Mouse (Mus musculus) heart, postnatal 36 days (tissue): ENCODE results near the gene Lrrc23. TPM values are rescaled to one million over a fixed set of nuclear protein-coding genes. Genes with fewer than 3 reads are reported as not detected.
"Not testable (repeated sequence)": the region's sequence is repeated elsewhere in the genome, so short reads cannot be mapped to it uniquely, and the experiment has no call there.

Source experiments
- DNase-seq, 2 experiments: peaks; one replicate each; pipeline ENCODE4 v3.0.0; 2021 to 2022
- intact Hi-C: fragments of 180-260 bp; cut with DNase I; formaldehyde crosslinking; loops from one replicate; pipeline ENCODE4 v1.15.1; 2025
- total RNA-seq, 2 experiments: library from RNA; stranded (reverse); gene quantifications; 2 replicates each; pipeline ENCODE4 v1.2.3; 2021

The Lrrc23 gene
- total RNA-seq = not detected

GRCm38 (mm10) chr6:124779222-124779983, at the start of gene Lrrc23:
TSS of gene Lrrc23 (minus strand) at chr6:124779727.
- peak; percentile 41 to 65 for DNase-seq
- intact Hi-C loops = no loop called here

DNA sequence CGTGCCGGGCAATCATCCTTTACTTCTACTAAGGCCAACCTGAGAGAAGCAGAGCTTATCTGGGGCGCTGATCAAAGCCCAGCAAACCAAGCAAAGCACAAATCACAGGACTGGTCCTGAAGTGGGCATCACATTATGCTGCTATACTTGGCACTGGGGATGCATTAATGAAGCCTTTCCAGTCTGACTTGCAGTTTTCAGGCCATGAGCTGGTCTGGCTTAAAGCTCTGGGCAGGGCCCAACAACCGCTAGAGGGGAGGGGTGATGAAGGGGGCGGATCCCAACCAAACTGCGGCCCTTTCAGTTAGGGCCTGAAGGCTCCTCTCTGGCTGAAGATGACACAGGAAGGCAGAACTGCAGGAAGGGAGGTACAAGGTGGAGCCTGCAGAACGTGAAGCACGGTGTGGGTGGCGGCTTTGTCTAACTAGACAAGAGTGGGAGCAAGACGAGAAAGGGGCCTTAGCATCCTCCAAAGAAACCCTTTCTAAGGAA, 48.6 kb upstream of the Lrrc23 start:
- intact Hi-C loops = no loop called here
- DNase-seq = no peak

DNA sequence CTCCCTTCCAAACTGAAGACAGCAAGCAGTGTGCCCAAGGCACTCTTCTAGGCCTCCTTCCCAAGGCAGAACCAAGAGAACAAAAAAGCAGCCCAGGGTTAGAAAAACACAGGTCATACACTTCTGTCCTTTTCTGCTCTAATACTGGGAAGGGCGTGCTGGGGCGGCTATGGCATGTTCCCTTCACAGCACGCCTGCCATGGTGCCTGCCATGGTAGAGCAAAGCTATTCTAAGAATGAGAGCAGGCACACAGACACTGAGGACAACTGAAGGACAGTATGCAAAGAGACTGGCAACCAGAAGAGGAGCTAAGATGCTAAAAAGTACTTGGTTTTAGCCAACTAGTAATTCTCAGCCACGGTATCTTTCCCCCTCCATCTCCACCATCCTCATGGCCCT, 42.5 kb upstream of the Lrrc23 start:
- no peak for DNase-seq
- intact Hi-C loops = no loop called here

GRCm38 (mm10) chr6:124820891-124821290, 41.4 kb upstream of the Lrrc23 start:
- intact Hi-C loops = no loop called here
- no peak for DNase-seq

- intact Hi-C loops = no loop called here
- no peak for DNase-seq
Measured at GRCm38 (mm10) chr6:124817971-124818370, 38.4 kb upstream of the Lrrc23 start.

DNA sequence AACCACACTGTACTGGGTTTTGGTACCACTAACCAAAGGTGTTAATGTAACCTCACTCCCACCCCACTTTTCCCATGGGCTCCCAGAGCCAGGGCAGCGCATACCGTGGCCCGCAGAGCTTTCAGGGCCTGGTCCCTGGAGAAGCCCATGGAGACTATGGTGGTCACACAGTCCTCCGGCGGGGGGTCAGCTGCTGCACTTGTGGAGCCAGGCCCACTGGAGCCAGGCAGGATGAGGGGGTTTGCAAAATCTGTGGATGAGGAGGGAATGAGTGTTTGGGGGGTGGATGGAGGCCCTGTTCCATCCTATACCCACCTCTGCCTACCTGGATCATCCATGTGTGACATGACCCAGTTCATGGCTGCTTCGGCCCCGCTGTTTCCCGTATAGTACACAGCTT, 38.0 kb upstream of the Lrrc23 start:
- DNase-seq = no peak
- intact Hi-C loops = no loop called here

DNA sequence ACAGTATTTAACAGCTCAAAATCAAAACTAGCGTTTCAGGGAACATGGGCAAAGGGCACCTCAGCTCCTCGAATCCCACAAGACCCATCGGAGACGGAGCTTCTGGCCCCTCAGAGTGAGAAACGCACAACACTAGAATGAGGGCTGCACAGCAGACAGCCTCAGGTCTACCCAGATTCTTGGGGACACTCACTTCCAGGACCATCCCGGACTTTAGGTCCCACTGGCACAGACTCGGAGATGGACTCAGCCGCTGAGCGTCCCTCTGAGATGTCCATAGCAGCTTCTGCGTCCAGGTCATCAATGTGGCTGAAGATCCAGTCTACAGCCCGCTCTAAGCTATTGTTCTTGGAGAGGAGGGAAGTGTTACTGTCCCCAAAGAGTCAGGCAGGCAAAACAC, 37.6 kb upstream of the Lrrc23 start:
- intact Hi-C loops = no loop called here
- no peak for DNase-seq

DNA sequence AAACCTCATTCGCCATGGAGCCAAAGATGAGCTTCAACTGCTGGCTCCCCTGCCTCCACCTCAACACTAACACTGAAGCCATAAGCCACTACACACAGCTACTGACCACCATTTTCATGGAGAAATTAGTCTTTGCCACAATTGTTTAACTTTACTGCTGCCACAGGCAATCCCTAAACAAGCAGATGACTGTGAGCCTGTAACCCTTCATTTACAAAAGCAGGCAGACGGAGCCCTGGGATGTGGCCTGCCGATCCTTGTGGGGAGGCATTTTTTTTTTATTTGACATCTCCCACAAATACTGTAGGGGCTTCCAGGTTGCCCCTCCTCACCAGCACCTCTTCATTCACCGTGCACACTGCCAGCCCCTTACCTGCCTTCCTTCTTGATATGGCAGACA, 37.1 kb upstream of the Lrrc23 start:
- DNase-seq = no peak
- intact Hi-C loops = no loop called here

DNA sequence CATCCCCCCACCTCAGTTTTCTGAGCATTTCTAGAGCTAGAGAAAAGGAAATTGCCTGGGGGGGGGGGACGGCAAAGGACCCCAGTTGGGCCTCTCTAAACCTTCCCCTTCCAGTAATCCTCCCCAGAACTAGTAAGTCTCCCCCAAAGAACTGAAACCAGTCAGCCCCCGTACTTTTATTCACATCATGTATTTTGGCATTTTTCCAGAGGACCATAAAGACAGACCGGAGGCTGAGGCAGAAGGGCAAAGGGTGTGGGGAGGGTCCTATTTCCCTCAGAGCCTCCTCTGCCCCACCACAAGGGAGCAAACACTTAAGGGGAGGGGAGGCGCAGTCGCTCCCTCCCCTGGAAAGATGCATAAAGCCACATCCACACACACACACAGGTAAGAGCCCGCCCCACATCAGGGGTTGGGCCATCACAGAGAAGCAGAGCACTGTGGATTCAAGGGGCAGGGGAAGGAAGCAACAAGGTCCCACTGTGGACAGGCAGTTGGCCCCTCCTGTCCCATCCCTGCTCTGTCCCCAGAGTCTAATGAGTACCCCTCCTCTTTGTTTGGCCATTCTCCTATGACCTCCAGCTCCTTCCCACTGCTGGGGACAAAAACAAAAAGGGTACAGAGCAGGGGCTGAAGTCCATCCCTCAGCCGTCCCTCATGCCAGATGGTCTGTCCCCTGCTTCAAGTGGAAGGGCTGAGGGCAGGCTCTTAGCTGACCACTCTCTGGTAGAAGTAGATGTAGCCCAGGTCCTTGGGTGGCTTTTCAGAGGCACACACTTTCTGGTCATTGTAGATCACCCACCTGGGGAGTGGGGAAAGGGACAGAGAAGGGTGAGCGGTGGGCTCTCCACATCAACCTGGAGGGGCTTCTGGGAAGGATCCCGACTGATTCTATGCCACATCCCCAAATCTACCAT, 35.6 kb upstream of the Lrrc23 start:
- no peak for DNase-seq
- intact Hi-C loops = no loop called here

- no peak for DNase-seq
- intact Hi-C loops = no loop called here
Measured at GRCm38 (mm10) chr6:124814448-124814847, 34.9 kb upstream of the Lrrc23 start.

GRCm38 (mm10) chr6:124813933-124814332, 34.4 kb upstream of the Lrrc23 start, which contains the start of gene Tpi1:
TSS of gene Tpi1 (minus strand) at chr6:124814296.
- intact Hi-C loops = no loop called here
- DNase-seq = peak; percentile 90 to 91

DNA sequence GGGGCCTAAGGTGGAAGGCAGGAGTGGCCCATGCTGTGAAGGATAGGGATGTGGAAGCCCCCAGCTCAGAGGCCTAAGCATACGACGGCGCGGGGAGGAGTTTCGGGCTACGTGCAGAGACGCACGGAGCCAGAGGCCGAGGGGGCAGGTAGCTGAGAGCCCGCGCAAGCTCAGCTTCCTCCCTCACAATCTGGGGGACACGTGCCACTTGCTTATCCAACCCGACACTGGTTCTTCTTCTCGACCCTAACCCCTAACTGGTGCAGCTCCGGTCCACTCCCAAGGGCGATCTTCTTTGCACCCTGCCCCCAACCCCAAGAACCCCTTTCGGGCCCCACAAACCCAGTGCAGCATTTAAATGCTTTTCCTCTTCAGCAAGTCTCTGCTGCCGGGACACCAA, 34.0 kb upstream of the Lrrc23 start:
- intact Hi-C loops = no loop called here
- DNase-seq = peak; percentile 57 to 65

DNA sequence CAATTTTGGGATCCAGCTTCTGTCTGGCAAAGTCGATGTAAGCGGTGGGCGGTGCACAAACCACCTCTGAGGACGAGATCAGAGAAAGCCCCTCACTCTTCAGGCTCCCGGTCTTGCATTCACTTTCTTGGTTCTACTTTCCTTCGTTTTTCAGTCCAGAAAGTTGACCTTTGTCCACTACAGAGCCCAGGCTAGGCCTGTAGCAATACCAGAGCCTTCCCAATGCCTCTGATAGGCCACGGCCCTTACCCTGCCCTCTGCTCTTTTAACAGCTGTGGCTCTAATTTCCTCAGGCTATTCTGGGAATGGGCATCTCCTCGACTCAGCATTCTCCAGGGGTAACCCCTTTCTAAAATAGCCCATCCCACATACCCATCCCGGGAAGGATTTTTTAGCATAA, 33.3 kb upstream of the Lrrc23 start:
- DNase-seq = no peak
- intact Hi-C loops = no loop called here

- intact Hi-C loops = no loop called here
- DNase-seq = no peak
Measured at GRCm38 (mm10) chr6:124811701-124812560, 32.4 kb upstream of the Lrrc23 start.

GRCm38 (mm10) chr6:124811403-124811665, 31.8 kb upstream of the Lrrc23 start:
- DNase-seq = no peak
- intact Hi-C loops = no loop called here

DNA sequence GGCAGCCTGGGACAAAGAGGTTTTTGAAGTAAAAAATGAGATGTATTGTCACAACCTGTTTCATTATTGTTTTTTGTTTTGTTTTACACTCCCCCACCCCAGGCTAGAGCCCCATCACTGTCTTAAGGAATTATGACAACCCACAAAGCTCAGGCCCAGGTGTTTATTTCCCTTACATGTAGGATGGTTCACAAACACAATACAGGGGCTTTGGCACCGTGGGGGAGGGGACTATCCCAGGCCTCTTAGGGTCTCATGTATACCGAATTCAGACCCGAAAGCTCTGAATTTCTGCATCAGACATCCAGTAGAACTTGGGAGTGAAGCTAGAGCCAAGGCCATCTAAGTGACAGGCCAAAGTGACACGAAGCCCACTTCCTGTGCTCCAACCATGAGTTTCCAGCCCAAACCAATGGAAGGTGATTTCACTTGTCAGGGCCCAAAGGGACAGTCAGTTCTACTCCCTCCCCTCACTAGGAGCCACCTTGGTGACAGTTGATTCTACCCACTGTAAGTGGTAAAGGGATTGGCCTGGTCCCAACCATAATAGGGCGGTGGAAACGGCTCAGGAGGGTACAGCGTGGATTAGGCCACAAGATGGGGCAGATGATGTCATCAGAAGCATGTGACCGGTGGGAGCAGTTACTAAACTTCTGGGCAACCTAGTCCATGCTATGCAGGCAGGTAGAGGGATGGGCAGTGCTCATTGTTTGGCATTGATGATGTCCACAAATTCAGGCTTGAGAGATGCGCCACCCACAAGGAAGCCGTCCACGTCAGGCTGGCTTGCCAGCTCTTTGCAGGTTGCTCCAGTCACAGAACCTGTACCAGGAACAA, 31.3 kb upstream of the Lrrc23 start:
- intact Hi-C loops, DNase-seq: not testable (repeated sequence)

DNA sequence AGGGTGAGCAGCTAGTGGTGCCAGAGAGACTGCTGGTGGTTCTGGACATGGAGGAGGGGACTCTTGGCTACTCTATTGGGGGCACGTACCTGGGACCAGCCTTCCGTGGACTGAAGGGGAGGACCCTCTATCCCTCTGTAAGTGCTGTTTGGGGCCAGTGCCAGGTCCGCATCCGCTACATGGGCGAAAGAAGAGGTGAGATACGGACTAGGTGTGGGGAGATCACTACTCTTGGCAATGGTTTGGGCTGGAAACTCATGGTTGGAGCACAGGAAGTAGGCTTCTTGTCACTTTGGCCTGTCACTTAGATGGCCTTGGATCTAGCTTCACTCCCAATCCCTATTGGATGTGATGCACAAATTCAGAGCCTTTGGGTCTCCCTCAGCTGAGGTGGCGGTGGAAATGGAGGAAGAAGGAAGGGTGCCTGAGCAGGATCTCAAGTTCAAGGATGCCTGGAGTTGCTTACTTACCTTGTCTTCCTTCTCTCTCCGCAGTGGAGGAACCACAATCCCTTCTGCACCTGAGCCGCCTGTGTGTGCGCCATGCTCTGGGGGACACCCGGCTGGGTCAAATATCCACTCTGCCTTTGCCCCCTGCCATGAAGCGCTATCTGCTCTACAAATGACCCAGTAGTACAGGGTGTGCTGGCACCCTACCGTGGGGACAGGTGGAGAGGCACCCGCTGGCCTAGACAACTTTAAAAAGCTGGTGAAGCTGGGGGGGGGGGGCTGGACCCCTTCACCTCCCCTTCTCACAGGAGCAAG, 30.4 kb upstream of the Lrrc23 start:
- no peak for DNase-seq
- intact Hi-C loops = loop anchor here (5.0 kb wide), 1 partner anchor 108 kb away; no protein-coding TSS in a partner anchor

DNA sequence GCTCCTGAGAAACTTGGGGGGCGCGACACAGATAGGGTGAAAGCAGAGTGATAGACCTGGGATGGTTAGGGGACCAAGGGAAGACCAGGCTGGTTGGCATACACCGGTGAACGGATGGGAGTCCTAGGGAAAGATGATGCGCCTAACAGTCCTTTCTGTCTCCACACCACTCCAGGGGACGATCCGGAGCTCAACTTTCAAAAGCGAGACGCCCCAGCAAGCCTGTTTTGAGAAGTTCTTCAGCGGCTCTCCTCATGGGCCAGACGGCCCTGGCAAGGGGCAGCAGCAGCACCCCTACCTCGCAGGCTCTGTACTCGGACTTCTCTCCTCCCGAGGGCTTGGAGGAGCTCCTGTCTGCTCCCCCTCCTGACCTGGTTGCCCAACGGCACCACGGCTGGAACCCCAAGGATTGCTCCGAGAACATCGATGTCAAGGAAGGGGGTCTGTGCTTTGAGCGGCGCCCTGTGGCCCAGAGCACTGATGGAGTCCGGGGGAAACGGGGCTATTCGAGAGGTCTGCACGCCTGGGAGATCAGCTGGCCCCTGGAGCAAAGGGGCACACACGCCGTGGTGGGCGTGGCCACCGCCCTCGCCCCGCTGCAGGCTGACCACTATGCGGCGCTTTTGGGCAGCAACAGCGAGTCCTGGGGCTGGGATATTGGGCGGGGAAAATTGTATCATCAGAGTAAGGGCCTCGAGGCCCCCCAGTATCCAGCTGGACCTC, 29.7 kb upstream of the Lrrc23 start:
- peak; percentile 81 to 88 for DNase-seq
- intact Hi-C loops = loop anchor here (5.0 kb wide), 1 partner anchor 107 kb away; no protein-coding TSS in a partner anchor
